Mouse (Mus musculus) CH12.LX (cell line): ENCODE measurements at regions not wholly inside any gene's neighbourhood (a gene's known extent, or its start where the extent isn't known, plus 50 kb on each side); places are given as distances from the start of the nearest gene placed in this dataset.
"Not testable (repeated sequence)": the region's sequence is repeated elsewhere in the genome, so short reads cannot be mapped to it uniquely, and the experiment has no call there.

Source experiments
- DNase-seq: peaks from one replicate; pipeline ENCODE4 v3.0.0-alpha.2; 2013; ENCODE audit errors: extremely low read depth
- H3K27ac ChIP-seq: 2 replicates; pipeline ENCODE4 v1.5.1; 2012; ENCODE audit warnings: low read depth, mild to moderate bottlenecking, control low read depth, moderate library complexity; ENCODE audit not compliant: insufficient read depth
- H3K27me3 ChIP-seq: replicated peaks from 2 replicates; pipeline ENCODE3; 2012; ENCODE audit warnings: inconsistent platforms
- H3K36me3 ChIP-seq, 2 experiments: replicated peaks in 1 of 2; 2 replicates each; pipeline versions ENCODE3 to v1.6.1; 2012; ENCODE audit warnings: inconsistent platforms in 1 of 2, low read length in 1 of 2, mild to moderate bottlenecking in 1 of 2, mixed read lengths in 1 of 2, moderate library complexity in 1 of 2; ENCODE audit not compliant: control insufficient read depth in 1 of 2, insufficient read depth in 1 of 2
- H3K4me1 ChIP-seq, 2 experiments: 2 replicates each; pipeline ENCODE4 v1.6.1; 2012; ENCODE audit warnings: inconsistent platforms in 1 of 2, moderate library complexity in 1 of 2; ENCODE audit not compliant: insufficient read depth in 2 of 2, control insufficient read depth in 1 of 2
- H3K4me2 ChIP-seq: 2 replicates; pipeline ENCODE4 v1.6.1; 2012; ENCODE audit warnings: low read depth, mild to moderate bottlenecking, control low read depth; ENCODE audit not compliant: poor library complexity, insufficient read depth, severe bottlenecking
- H3K4me3 ChIP-seq, 3 experiments: fragments of 150-350 bp in 1 of 3; sonication (generic) in 1 of 3; replicated peaks in 1 of 3; 2 replicates each; pipeline versions ENCODE3 to v1.5.1; 2011 to 2012; ENCODE audit warnings: low read depth in 2 of 3, low read length in 2 of 3, mild to moderate bottlenecking in 2 of 3, moderate library complexity in 2 of 3, control low read depth in 1 of 3, improper control_type of control experiment in 1 of 3, inconsistent platforms in 1 of 3, mixed read lengths in 1 of 3; ENCODE audit not compliant: poor library complexity in 1 of 3
- H3K79me2 ChIP-seq: replicated peaks from 2 replicates; pipeline ENCODE4 v1.6.1; 2012; ENCODE audit warnings: mild to moderate bottlenecking, moderate library complexity; ENCODE audit not compliant: control insufficient read depth, poor library complexity, insufficient read depth, severe bottlenecking; ENCODE audit errors: extremely low read depth
- H3K9ac ChIP-seq: 2 replicates; pipeline ENCODE4 v1.6.1; 2012; ENCODE audit warnings: low read depth, mild to moderate bottlenecking, control low read depth, moderate library complexity; ENCODE audit not compliant: insufficient read depth
- H3K9me3 ChIP-seq: replicated peaks from 2 replicates; pipeline ENCODE3; 2012; ENCODE audit warnings: low read length, inconsistent platforms, mixed read lengths
- BHLHE40 ChIP-seq: IDR thresholded peaks from 2 replicates; pipeline ENCODE4 v1.6.1; 2011; ENCODE audit warnings: mild to moderate bottlenecking, low read depth, low read length, improper control_type of control experiment
- CTCF ChIP-seq, 2 experiments: IDR thresholded peaks in 1 of 2; conservative IDR thresholded peaks in 1 of 2; 2 replicates each; pipeline ENCODE4 v1.5.1; 2011 to 2012; ENCODE audit warnings: low read depth in 2 of 2, low read length in 2 of 2, improper control_type of control experiment in 1 of 2, inconsistent platforms in 1 of 2, mild to moderate bottlenecking in 1 of 2, moderate library complexity in 1 of 2
- HCFC1 ChIP-seq: IDR thresholded peaks from 2 replicates; pipeline ENCODE4 v1.6.1; 2012; ENCODE audit warnings: low read depth, mild to moderate bottlenecking, inconsistent platforms, low read length, improper control_type of control experiment
- JUN ChIP-seq: IDR thresholded peaks from 2 replicates; pipeline ENCODE4 v1.6.1; 2011; ENCODE audit warnings: low read depth, mild to moderate bottlenecking, low read length, improper control_type of control experiment, moderate library complexity; ENCODE audit not compliant: insufficient read depth
- KAT2A ChIP-seq: IDR thresholded peaks from 2 replicates; pipeline ENCODE4 v1.6.1; 2012; ENCODE audit warnings: low read length, improper control_type of control experiment, inconsistent platforms; ENCODE audit not compliant: insufficient replicate concordance
- MAFK ChIP-seq: IDR thresholded peaks from 2 replicates; pipeline ENCODE4 v1.6.1; 2011; ENCODE audit warnings: low read length, improper control_type of control experiment; ENCODE audit not compliant: insufficient replicate concordance
- MAX ChIP-seq: IDR thresholded peaks from 2 replicates; pipeline ENCODE4 v1.6.1; 2011; ENCODE audit warnings: low read length, improper control_type of control experiment
- MXI1 ChIP-seq: IDR thresholded peaks from 2 replicates; pipeline ENCODE4 v1.6.1; 2011; ENCODE audit warnings: mild to moderate bottlenecking, low read depth, low read length, improper control_type of control experiment
- MYC ChIP-seq: IDR thresholded peaks from 2 replicates; pipeline ENCODE4 v1.6.1; 2011; ENCODE audit warnings: low read depth, mild to moderate bottlenecking, improper control_type of control experiment, low read length
- POLR2A ChIP-seq: IDR thresholded peaks from 2 replicates; pipeline ENCODE4 v1.6.1; 2011; ENCODE audit warnings: low read depth, mild to moderate bottlenecking, improper control_type of control experiment, low read length
- POLR2AphosphoS2 ChIP-seq: IDR thresholded peaks from 2 replicates; pipeline ENCODE4 v1.6.1; 2011; ENCODE audit warnings: low read depth, low read length, improper control_type of control experiment
- RAD21 ChIP-seq: IDR thresholded peaks from 2 replicates; pipeline ENCODE4 v1.6.1; 2011; ENCODE audit warnings: low read depth, mild to moderate bottlenecking, low read length, improper control_type of control experiment, moderate library complexity
- RCOR1 ChIP-seq: conservative IDR thresholded peaks from 2 replicates; pipeline ENCODE4 v1.6.1; 2012; ENCODE audit warnings: low read depth, mild to moderate bottlenecking, inconsistent platforms, low read length, improper control_type of control experiment
- SMC3 ChIP-seq: IDR thresholded peaks from 2 replicates; pipeline ENCODE4 v1.6.1; 2011; ENCODE audit warnings: low read depth, low read length, improper control_type of control experiment
- TCF12 ChIP-seq: IDR thresholded peaks from 2 replicates; pipeline ENCODE4 v1.6.1; 2014; ENCODE audit warnings: low read depth, mild to moderate bottlenecking, inconsistent platforms, low read length, improper control_type of control experiment
- USF1 ChIP-seq: IDR thresholded peaks from 2 replicates; pipeline ENCODE4 v1.6.1; 2014; ENCODE audit warnings: low read depth, mild to moderate bottlenecking, inconsistent platforms, low read length, improper control_type of control experiment
- USF2 ChIP-seq: conservative IDR thresholded peaks from 2 replicates; pipeline ENCODE4 v1.6.1; 2011; ENCODE audit warnings: low read depth, low read length, improper control_type of control experiment
- ZMIZ1 ChIP-seq: IDR thresholded peaks from 2 replicates; pipeline ENCODE4 v1.6.1; 2012; ENCODE audit warnings: low read depth, mild to moderate bottlenecking, inconsistent platforms, low read length, improper control_type of control experiment
- dilution Hi-C: fragments of 300-500 bp; cut with MboI; formaldehyde crosslinking; loops from 2 replicates; pipeline ENCODE4 v1.14.3; 2020; ENCODE audit warnings: low sequenced_read_pairs; ENCODE audit not compliant: extremely low pct_unique_long_range_greater_than_20kb, extremely low pct_ligation_motif_present
- in situ Hi-C: fragments of 300-500 bp; cut with MboI; formaldehyde crosslinking; loops from 3 replicates; pipeline ENCODE4 v1.14.3; 2019; ENCODE audit warnings: low sequenced_read_pairs, low pct_ligation_motif_present, low pct_unique_long_range_greater_than_20kb, mixed read lengths

- in situ Hi-C loops = no loop called here
Observed at GRCm38 (mm10) chr3:157399909-157400308, 134.1 kb upstream of the Zranb2 start.

GRCm38 (mm10) chr3:157404054-157404453 lies 129.9 kb upstream of the Zranb2 start:
- Histone ChIP-seq H3K9me3 (peaks cover 8% of the 10 kb centered on the region), H3K4me1 (no peaks in the 10 kb centered on the region), H3K27me3 (peaks cover 15% of the 10 kb centered on the region)
- TF ChIP-seq MAFK (peak; percentile 99), KAT2A (no peak), SMC3 (no peak)
- TF ChIP-seq, all 38 proteins: peak for 1
- no peaks in the 10 kb centered on the region for H3K79me2 ChIP-seq
- H3K27ac ChIP-seq = no peak overlapping the region
- DNase-seq = no peak
- H3K4me3 ChIP-seq = no peak overlapping the region
- no peak overlapping the region for H3K4me2 ChIP-seq
- dilution Hi-C loops = no loop called here
- in situ Hi-C loops = no loop called here
- H3K36me3 ChIP-seq = no peaks in the 10 kb centered on the region
- no peak overlapping the region for H3K9ac ChIP-seq

More at GRCm38 (mm10) chr3:157399909-157400308, 134.1 kb upstream of the Zranb2 start:
- Histone ChIP-seq H3K27me3 (peaks cover 17% of the 10 kb centered on the region), H3K9ac (no peak overlapping the region), H3K36me3 (no peaks in the 10 kb centered on the region), H3K4me3 (no peak overlapping the region), H3K9me3 (peaks cover 8% of the 10 kb centered on the region), H3K27ac (no peak overlapping the region), H3K4me2 (no peak overlapping the region), H3K4me1 (no peaks in the 10 kb centered on the region), H3K79me2 (no peaks in the 10 kb centered on the region)
- dilution Hi-C loops = no loop called here
- DNase-seq = no peak
- no peak for TF ChIP-seq RCOR1
- no peak for TF ChIP-seq MXI1
- no peak for TF ChIP-seq USF2
- TF ChIP-seq BHLHE40 = no peak
- TF ChIP-seq POLR2A = no peak
- no peak for TF ChIP-seq HCFC1
- TF ChIP-seq MAX = no peak
- no peak for TF ChIP-seq POLR2AphosphoS2
- TF ChIP-seq USF1 = no peak
- no peak for TF ChIP-seq CTCF (conservative IDR thresholded peaks at IDR 0.05 in 1 of 2, IDR thresholded peaks at IDR 0.05 in 1 of 2; ENCODE audit: low read depth in 2 of 2, low read length in 2 of 2)
- TF ChIP-seq ZMIZ1 = no peak
- TF ChIP-seq RAD21 = no peak
- no peak for TF ChIP-seq TCF12
- no peak for TF ChIP-seq JUN
- TF ChIP-seq KAT2A = no peak
- TF ChIP-seq MYC = no peak

- H3K4me3 ChIP-seq, H3K79me2 ChIP-seq, H3K9me3 ChIP-seq, in situ Hi-C loops, H3K36me3 ChIP-seq, dilution Hi-C loops, H3K4me1 ChIP-seq, H3K9ac ChIP-seq, H3K4me2 ChIP-seq, H3K27ac ChIP-seq, H3K27me3 ChIP-seq, DNase-seq: not testable (repeated sequence)
Observed at GRCm38 (mm10) chr3:157423447-157423846, 110.5 kb upstream of the Zranb2 start.
